Mouse (Mus musculus) hindbrain, embryonic 11.5 days (tissue): ENCODE measurements around the gene Cda. TPM values are rescaled to one million over a fixed set of nuclear protein-coding genes. Genes with fewer than 3 reads are reported as not detected.

Experiments used
- ATAC-seq: fragments of 200-750 bp; cut with Nextera tagmentation; 2 replicates; pipeline ENCODE4 v1.8.0; 2017; ENCODE audit warnings: mild to moderate bottlenecking, moderate TSS enrichment, moderate library complexity; ENCODE audit not compliant: low FRiP score
- DNase-seq: peaks from one replicate; pipeline ENCODE4 v3.0.0-alpha.2; 2015; ENCODE audit warnings: low spot score
- H3K27ac ChIP-seq: fragments of 300-500 bp; sonication (generic); 2 replicates; pipeline ENCODE4 v1.5.1; 2014; ENCODE audit warnings: mild to moderate bottlenecking, low read depth, low read length
- H3K27me3 ChIP-seq: fragments of 300-500 bp; sonication (generic); 2 replicates; pipeline ENCODE4 v1.6.1; 2014; ENCODE audit warnings: mild to moderate bottlenecking, low read length, moderate library complexity, mixed read lengths; ENCODE audit not compliant: control insufficient read depth, insufficient read depth
- H3K36me3 ChIP-seq: fragments of 300-500 bp; sonication (generic); 2 replicates; pipeline ENCODE4 v1.6.1; 2014; ENCODE audit warnings: mild to moderate bottlenecking, low read length, moderate library complexity, mixed read lengths; ENCODE audit not compliant: control insufficient read depth, insufficient read depth
- H3K4me1 ChIP-seq: fragments of 300-500 bp; sonication (generic); replicated peaks from 2 replicates; pipeline ENCODE4 v1.6.1; 2014; ENCODE audit warnings: low read length, mixed read lengths; ENCODE audit not compliant: control insufficient read depth, insufficient read depth
- H3K4me2 ChIP-seq: fragments of 300-500 bp; sonication (generic); replicated peaks from 2 replicates; pipeline ENCODE4 v1.6.1; 2014; ENCODE audit warnings: mild to moderate bottlenecking, low read depth, low read length
- H3K4me3 ChIP-seq: fragments of 300-500 bp; sonication (generic); 2 replicates; pipeline ENCODE4 v1.5.1; 2014; ENCODE audit warnings: low read depth, low read length
- H3K9ac ChIP-seq: fragments of 300-500 bp; sonication (generic); 2 replicates; pipeline ENCODE4 v1.6.1; 2014; ENCODE audit warnings: low read depth, low read length
- H3K9me3 ChIP-seq: fragments of 300-500 bp; sonication (generic); 2 replicates; pipeline ENCODE4 v1.6.1; 2016; ENCODE audit warnings: low read length; ENCODE audit not compliant: control insufficient read depth
- WGBS: fragments of 180-500 bp; shearing (Covaris S2); extraction: QIAGEN DNeasy Blood & Tissue Kit; methylation state at CpG from one replicate; pipeline ENCODE4 v1.1.7; 2014; 5-methylcytosine and 5-hydroxymethylcytosine counted together
- polyA plus RNA-seq: library from polyadenylated mRNA; unstranded; fragments of >200 nt; fragmentation: Nextera tagmentation; extraction: Ambion mirVana; gene quantifications from 2 replicates; pipeline ENCODE4 v1.2.1, GENCODE M21; 2014

The Cda gene
- polyA plus RNA-seq, 1 experiment from 2014 or later = 3.0 TPM

- WGBS = 81% methylated on average over 10 of the region's 10 CpGs
- Histone ChIP-seq H3K4me2 (no peak overlapping the region), H3K9me3 (no peaks in the 10 kb centered on the region), H3K4me3 (no peak overlapping the region), H3K36me3 (no peaks in the 10 kb centered on the region), H3K27ac (no peak overlapping the region), H3K27me3 (no peaks in the 10 kb centered on the region), H3K4me1 (no peaks in the 10 kb centered on the region), H3K9ac (no peak overlapping the region)
- DNase-seq (no peak), ATAC-seq (no peak)
Measured at GRCm38 (mm10) chr4:138343341-138343837, 24.4 kb downstream of the Cda start.

GRCm38 (mm10) chr4:138342778-138343177 lies 25.0 kb downstream of the Cda start:
- ATAC-seq (no peak), DNase-seq (no peak)
- H3K9me3 ChIP-seq = no peaks in the 10 kb centered on the region
- H3K4me3 ChIP-seq = no peak overlapping the region
- H3K27me3 ChIP-seq = no peaks in the 10 kb centered on the region
- H3K36me3 ChIP-seq = no peaks in the 10 kb centered on the region
- H3K9ac ChIP-seq = no peak overlapping the region
- H3K27ac ChIP-seq = no peak overlapping the region
- H3K4me1 ChIP-seq = no peaks in the 10 kb centered on the region
- 90% methylated on average over 6 of the region's 6 CpGs for WGBS
- H3K4me2 ChIP-seq = no peak overlapping the region

GRCm38 (mm10) chr4:138342048-138342447 lies 25.7 kb downstream of the Cda start:
- Histone ChIP-seq H3K9me3 (no peaks in the 10 kb centered on the region), H3K4me2 (no peak overlapping the region), H3K9ac (no peak overlapping the region), H3K4me3 (no peak overlapping the region), H3K4me1 (no peaks in the 10 kb centered on the region), H3K27ac (no peak overlapping the region), H3K36me3 (no peaks in the 10 kb centered on the region), H3K27me3 (no peaks in the 10 kb centered on the region)
- DNase-seq = no peak
- no peak for ATAC-seq
- WGBS = 76% methylated on average over 7 of the region's 7 CpGs

GRCm38 (mm10) chr4:138341393-138341792 lies 26.4 kb downstream of the Cda start:
- ATAC-seq (no peak), DNase-seq (no peak)
- Histone ChIP-seq H3K27me3 (no peaks in the 10 kb centered on the region), H3K27ac (no peak overlapping the region), H3K36me3 (no peaks in the 10 kb centered on the region), H3K9ac (no peak overlapping the region), H3K4me2 (no peak overlapping the region), H3K4me1 (no peaks in the 10 kb centered on the region), H3K4me3 (no peak overlapping the region), H3K9me3 (no peaks in the 10 kb centered on the region)
- 69% methylated on average over 8 of the region's 8 CpGs for WGBS

- H3K9ac ChIP-seq = no peak overlapping the region
- H3K4me3 ChIP-seq = no peak overlapping the region
- no peak for ATAC-seq
- H3K4me2 ChIP-seq = no peak overlapping the region
- no peaks in the 10 kb centered on the region for H3K4me1 ChIP-seq
- H3K36me3 ChIP-seq = no peaks in the 10 kb centered on the region
- peak; percentile 61 for DNase-seq
- no peaks in the 10 kb centered on the region for H3K9me3 ChIP-seq
- no peaks in the 10 kb centered on the region for H3K27me3 ChIP-seq
- no peak overlapping the region for H3K27ac ChIP-seq
- WGBS = 42% methylated on average over 4 of the region's 4 CpGs
Measured at GRCm38 (mm10) chr4:138339963-138340362, 27.8 kb downstream of the Cda start.

GRCm38 (mm10) chr4:138337341-138337740 lies 30.5 kb downstream of the Cda start:
- Histone ChIP-seq H3K4me2 (no peak overlapping the region), H3K36me3 (no peaks in the 10 kb centered on the region), H3K4me3 (no peak overlapping the region), H3K27me3 (no peaks in the 10 kb centered on the region), H3K27ac (no peak overlapping the region), H3K9me3 (no peaks in the 10 kb centered on the region), H3K4me1 (no peaks in the 10 kb centered on the region), H3K9ac (no peak overlapping the region)
- no peak for ATAC-seq
- 79% methylated on average over 9 of the region's 9 CpGs for WGBS
- DNase-seq = no peak

GRCm38 (mm10) chr4:138336876-138337275 lies 30.9 kb downstream of the Cda start:
- 78% methylated on average over 5 of the region's 5 CpGs for WGBS
- Histone ChIP-seq H3K4me2 (no peak overlapping the region), H3K36me3 (no peaks in the 10 kb centered on the region), H3K27me3 (0 out of 2 replicates have a peak, but pooled peaks cover 2% of the 10 kb centered on the region), H3K9ac (no peak overlapping the region), H3K4me3 (no peak overlapping the region), H3K27ac (no peak overlapping the region), H3K4me1 (no peaks in the 10 kb centered on the region), H3K9me3 (no peaks in the 10 kb centered on the region)
- DNase-seq (no peak), ATAC-seq (no peak)

GRCm38 (mm10) chr4:138335648-138336047 lies 32.1 kb downstream of the Cda start:
- no peak overlapping the region for H3K4me2 ChIP-seq
- 87% methylated on average over 6 of the region's 6 CpGs for WGBS
- H3K27me3 ChIP-seq = 0 out of 2 replicates have a peak, but pooled peaks cover 2% of the 10 kb centered on the region
- no peak for ATAC-seq
- no peak overlapping the region for H3K9ac ChIP-seq
- no peak overlapping the region for H3K4me3 ChIP-seq
- H3K4me1 ChIP-seq = no peaks in the 10 kb centered on the region
- H3K27ac ChIP-seq = no peak overlapping the region
- H3K9me3 ChIP-seq = no peaks in the 10 kb centered on the region
- no peak for DNase-seq
- no peaks in the 10 kb centered on the region for H3K36me3 ChIP-seq

GRCm38 (mm10) chr4:138335036-138335435 lies 32.8 kb downstream of the Cda start:
- 0 out of 2 replicates have a peak, but pooled peaks cover 2% of the 10 kb centered on the region for H3K27me3 ChIP-seq
- ATAC-seq (no peak), DNase-seq (no peak)
- no peak overlapping the region for H3K4me3 ChIP-seq
- no peaks in the 10 kb centered on the region for H3K4me1 ChIP-seq
- H3K27ac ChIP-seq = no peak overlapping the region
- H3K4me2 ChIP-seq = no peak overlapping the region
- H3K36me3 ChIP-seq = no peaks in the 10 kb centered on the region
- 87% methylated on average over 12 of the region's 12 CpGs for WGBS
- no peak overlapping the region for H3K9ac ChIP-seq
- H3K9me3 ChIP-seq = no peaks in the 10 kb centered on the region
